Mouse (Mus musculus): Measurements from ENCODE around the gene Lamtor5.
"Not testable (repeated sequence)": the region's sequence is repeated elsewhere in the genome, so short reads cannot be mapped to it uniquely, and the experiment has no call there.

Gene Lamtor5

GRCm38 (mm10) chr3:107273820-107274219, 4.8 kb upstream of the Lamtor5 start:
- peak; percentile 75 for DNase-seq

GRCm38 (mm10) chr3:107275351-107275750, 3.3 kb upstream of the Lamtor5 start:
- no peak for DNase-seq

DNA sequence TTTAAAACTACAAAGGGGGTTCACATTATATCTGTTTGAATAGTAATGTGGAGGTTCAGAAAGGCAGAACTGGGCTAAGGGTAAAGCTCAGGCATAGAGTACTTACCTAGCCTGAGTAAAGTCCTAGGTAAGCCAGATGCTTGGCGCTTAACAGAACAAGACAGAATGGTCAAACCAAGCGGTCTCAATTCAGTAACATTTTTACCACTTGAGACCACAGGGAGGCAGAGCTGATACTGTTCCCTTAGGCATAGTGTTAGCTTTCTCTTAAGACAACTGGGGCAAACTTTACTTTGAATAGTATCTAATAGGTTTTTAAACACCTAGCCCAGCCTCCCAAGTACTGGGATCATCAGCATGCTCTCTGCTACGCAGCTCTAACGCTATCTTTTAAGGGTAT, 2.7 kb upstream of the Lamtor5 start:
- DNase-seq = no peak

- DNase-seq = no peak
These were observed 2.0 kb upstream of the Lamtor5 start for GRCm38 (mm10) chr3:107276626-107277025.

DNA sequence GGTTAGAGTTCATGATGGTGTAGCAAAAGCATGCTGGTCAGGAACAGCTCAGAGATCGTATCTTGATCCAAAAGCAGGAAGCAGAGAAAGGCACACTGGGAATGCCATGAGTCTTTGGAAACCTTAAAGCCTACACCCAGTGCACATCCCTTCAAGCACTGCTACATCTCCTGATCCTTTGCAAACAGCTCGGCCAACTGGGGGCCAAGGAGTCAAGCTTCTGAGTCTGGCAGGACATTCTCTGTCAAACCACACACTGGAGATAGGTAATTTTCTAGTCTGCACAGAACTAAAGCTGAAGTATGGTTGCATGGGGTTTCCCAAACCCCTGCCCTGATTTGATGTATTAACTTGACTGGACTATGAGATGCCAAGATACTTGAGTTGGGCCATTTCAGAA, 7.5 kb downstream of the Lamtor5 start:
- DNase-seq = no peak

- DNase-seq = no peak
These were observed 8.7 kb downstream of the Lamtor5 start for GRCm38 (mm10) chr3:107287346-107287745.

- peak; percentile 77 for DNase-seq
These were observed 12.2 kb downstream of the Lamtor5 start, which contains the start of gene Slc16a4 for GRCm38 (mm10) chr3:107290764-107291381. Gene Slc16a4 (plus strand): TSS chr3:107291230.

- no peak for DNase-seq
These were observed 17.2 kb downstream of the Lamtor5 start for GRCm38 (mm10) chr3:107295672-107296360.

GRCm38 (mm10) chr3:107296917-107297316, 18.3 kb downstream of the Lamtor5 start:
- DNase-seq = not testable (repeated sequence)

DNA sequence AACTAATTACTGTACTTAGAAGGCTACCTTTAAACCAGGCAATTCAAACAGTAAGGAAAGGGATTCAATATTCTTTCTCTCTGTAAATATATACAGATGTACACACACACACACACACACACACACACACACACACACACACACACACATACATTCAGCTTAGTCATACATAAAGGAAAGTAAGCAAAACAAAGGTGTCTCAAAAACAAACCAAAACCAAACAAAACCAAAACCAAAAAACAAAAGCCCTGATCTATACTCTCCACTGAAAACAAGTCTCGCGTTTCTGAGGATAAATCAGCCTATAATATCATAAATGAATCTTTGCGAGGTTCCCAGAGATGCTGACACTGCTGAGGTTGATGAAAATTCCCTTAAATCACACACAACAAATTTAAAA, 38.7 kb downstream of the Lamtor5 start:
- DNase-seq = no peak

- DNase-seq = no peak
These were observed 42.5 kb downstream of the Lamtor5 start for GRCm38 (mm10) chr3:107321141-107321540.

DNA sequence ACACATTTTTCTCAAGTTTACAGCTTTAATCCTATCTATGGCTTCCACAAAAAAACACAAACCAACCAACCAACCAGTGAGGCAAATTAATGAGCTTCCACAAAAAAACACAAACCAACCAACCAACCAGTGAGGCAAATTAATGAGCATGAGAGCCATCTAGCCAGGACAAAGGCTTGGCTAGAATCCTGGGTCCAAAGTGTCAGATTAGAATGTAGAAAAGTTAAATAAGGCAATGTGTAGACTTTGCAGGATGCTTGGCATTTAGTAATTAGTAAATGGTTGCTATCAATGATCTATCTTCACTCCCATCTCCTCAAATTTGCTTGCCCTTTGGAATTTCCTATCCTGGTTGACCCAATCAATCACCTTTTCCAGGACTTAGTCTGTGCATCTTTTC, 43.1 kb downstream of the Lamtor5 start:
- no peak for DNase-seq

DNA sequence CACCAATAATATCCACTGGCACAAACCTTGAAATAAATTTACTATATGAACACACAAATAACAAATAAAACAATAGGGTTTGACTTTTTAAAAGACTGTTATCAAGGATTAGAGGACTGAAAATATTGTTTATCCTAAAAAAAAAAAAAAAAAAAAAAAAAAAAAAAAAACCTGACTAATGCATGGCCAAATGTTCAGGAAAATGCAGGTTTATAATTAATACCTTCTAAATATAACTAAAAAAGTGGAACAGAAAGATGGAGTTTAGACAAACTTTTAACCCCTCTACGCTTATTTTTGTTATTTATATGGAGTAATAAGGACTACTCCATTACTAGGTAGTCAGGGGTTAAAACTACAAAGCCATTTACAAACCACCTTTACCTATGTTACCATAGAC, 47.8 kb downstream of the Lamtor5 start:
- DNase-seq = no peak

GRCm38 (mm10) chr3:107330503-107331424, 52.1 kb downstream of the Lamtor5 start:
- DNase-seq = peak; percentile 48

- DNase-seq = no peak
These were observed 53.1 kb downstream of the Lamtor5 start for GRCm38 (mm10) chr3:107331746-107332126.

- DNase-seq = peak; percentile 76
These were observed 53.7 kb downstream of the Lamtor5 start for GRCm38 (mm10) chr3:107332127-107332959.

GRCm38 (mm10) chr3:107332960-107333380, 54.3 kb downstream of the Lamtor5 start:
- peak; percentile 96 for DNase-seq

Data from kidney, postnatal 10 days (tissue).